In the genomic region with DNA sequence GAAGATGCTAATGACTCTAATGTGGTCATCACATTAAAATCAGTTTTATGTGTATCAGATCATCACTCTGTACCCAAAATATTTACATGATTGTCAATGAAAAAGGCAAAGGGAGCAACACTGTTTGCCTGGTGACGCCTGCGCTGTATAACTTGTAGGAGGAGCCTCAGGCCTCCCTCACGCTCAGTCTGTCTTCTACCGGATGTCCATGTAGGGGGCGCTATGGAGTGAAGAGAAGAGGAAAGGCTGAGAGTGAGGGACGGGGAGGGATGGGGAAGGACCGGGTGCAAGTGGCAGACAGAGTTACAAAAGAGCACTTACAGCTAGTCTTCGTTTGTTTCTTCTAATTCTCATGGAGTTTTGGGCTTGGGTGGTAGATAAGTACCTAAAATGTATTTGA, we compare ENCODE assay signal across 10 mouse cellular contexts. TPM values are rescaled to one million over a fixed set of nuclear protein-coding genes. Genes with fewer than 3 reads are reported as not detected.
DNase-seq lines count a peak whose midpoint lies in the region; ATAC-seq and TF ChIP-seq lines count a peak whose summit lies in the region.
"Had no signal": no experiment of that assay in that cellular context is flagged by ENCODE, and none has a peak within 500 bp of the region (broad histone marks: within the 10 kb centered on the region; RNA-seq: fewer than 3 reads in every experiment).

No protein-coding gene starts in this region.

- H3K9me3 ChIP-seq in forebrain, embryonic 11.5 days (ENCODE audit: control insufficient read depth, low read length) = no peaks in the 10 kb centered on the region
- no peaks in the 10 kb centered on the region for H3K9me3 ChIP-seq in forebrain, embryonic 16.5 days (ENCODE audit: control insufficient read depth, low read length)
- H3K9me3 ChIP-seq in lung, postnatal 0 days (ENCODE audit: low read length) = no peaks in the 10 kb centered on the region
- H3K9me3 ChIP-seq in forebrain, embryonic 13.5 days (replicated peaks) = no peaks in the 10 kb centered on the region
- H3K9me3 ChIP-seq: heart, embryonic 15.5 days; neural tube, embryonic 13.5 days had no signal

- no peak for TF ChIP-seq EP300 in lung, postnatal 0 days (IDR thresholded peaks at IDR 0.05)

- no peak overlapping the region for H3K4me3 ChIP-seq in forebrain, embryonic 11.5 days (ENCODE audit: low read depth, low read length)
- H3K4me3 ChIP-seq in forebrain, embryonic 16.5 days (replicated peaks; ENCODE audit: low read length) = no peak overlapping the region
- H3K4me3 ChIP-seq in lung, postnatal 0 days (ENCODE audit: low read depth, low read length) = no peak overlapping the region
- H3K4me3 ChIP-seq in forebrain, embryonic 13.5 days = no peak overlapping the region
- H3K4me3 ChIP-seq: heart, embryonic 15.5 days; neural tube, embryonic 13.5 days had no signal

- peak; percentile 52 for DNase-seq in forebrain, embryonic 11.5 days (ENCODE audit: low spot score)
- peak; percentile 66 for DNase-seq in A20 (ENCODE audit: low read depth, low spot score)
- DNase-seq in c-Kit-positive CD71-positive TER-119-positive erythroid progenitor cells, embryonic 14.5 days (ENCODE audit: low spot score) = peak; percentile 70
- peak; percentile 40 for DNase-seq in lung, postnatal 0 days (ENCODE audit: low spot score)
- no peak for DNase-seq in frontal cortex, postnatal 36 days (ENCODE audit: low spot score in 2 of 2)
- DNase-seq in layer of hippocampus, adult 8-10 months (ENCODE audit: low spot score in 2 of 2) = no peak

- H3K27me3 ChIP-seq in forebrain, embryonic 11.5 days (ENCODE audit: control insufficient read depth, insufficient read depth, low read length) = no peaks in the 10 kb centered on the region
- H3K27me3 ChIP-seq in forebrain, embryonic 16.5 days (replicated peaks; ENCODE audit: control insufficient read depth, insufficient read depth, low read length) = no peaks in the 10 kb centered on the region
- H3K27me3 ChIP-seq in lung, postnatal 0 days (replicated peaks; ENCODE audit: insufficient read depth, low read length) = no peaks in the 10 kb centered on the region
- no peaks in the 10 kb centered on the region for H3K27me3 ChIP-seq in forebrain, embryonic 13.5 days
- H3K27me3 ChIP-seq: heart, embryonic 15.5 days; neural tube, embryonic 13.5 days had no signal

- H3K4me2 ChIP-seq in forebrain, embryonic 11.5 days (ENCODE audit: low read depth, low read length, severe bottlenecking) = no peak overlapping the region
- H3K4me2 ChIP-seq in forebrain, embryonic 16.5 days (ENCODE audit: low read length) = no peak overlapping the region
- H3K4me2 ChIP-seq in lung, postnatal 0 days (replicated peaks; ENCODE audit: low read depth, low read length) = no peak overlapping the region
- no peak overlapping the region for H3K4me2 ChIP-seq in forebrain, embryonic 13.5 days
- H3K4me2 ChIP-seq: heart, embryonic 15.5 days; neural tube, embryonic 13.5 days had no signal

- no peak overlapping the region for H3K9ac ChIP-seq in forebrain, embryonic 11.5 days (ENCODE audit: low read length)
- no peak overlapping the region for H3K9ac ChIP-seq in forebrain, embryonic 16.5 days (replicated peaks; ENCODE audit: low read depth, low read length)
- H3K9ac ChIP-seq in lung, postnatal 0 days (replicated peaks; ENCODE audit: low read depth) = no peak overlapping the region
- no peak overlapping the region for H3K9ac ChIP-seq in forebrain, embryonic 13.5 days
- H3K9ac ChIP-seq: heart, embryonic 15.5 days; neural tube, embryonic 13.5 days had no signal

- H3K36me3 ChIP-seq in forebrain, embryonic 11.5 days (ENCODE audit: control insufficient read depth, insufficient read depth, low read length) = no peaks in the 10 kb centered on the region; the same call in 1 of the 2 replicates
- peaks cover 11% of the 10 kb centered on the region for H3K36me3 ChIP-seq in forebrain, embryonic 16.5 days (ENCODE audit: control insufficient read depth, insufficient read depth)
- peaks cover 15% of the 10 kb centered on the region for H3K36me3 ChIP-seq in lung, postnatal 0 days (ENCODE audit: insufficient read depth, low read length)
- peaks cover 23% of the 10 kb centered on the region for H3K36me3 ChIP-seq in forebrain, embryonic 13.5 days (ENCODE audit: poor library complexity, severe bottlenecking)

- H3K4me1 ChIP-seq in forebrain, embryonic 11.5 days (replicated peaks; ENCODE audit: control insufficient read depth, insufficient read depth, low read length) = no peaks in the 10 kb centered on the region
- peaks cover 3% of the 10 kb centered on the region; the same call in 1 of the 2 replicates for H3K4me1 ChIP-seq in forebrain, embryonic 16.5 days (replicated peaks; ENCODE audit: control insufficient read depth, insufficient read depth, low read length)
- H3K4me1 ChIP-seq in lung, postnatal 0 days (ENCODE audit: insufficient read depth, low read depth, low read length) = 0 out of 2 replicates have a peak, but pooled peaks cover 4% of the 10 kb centered on the region
- peaks cover 3% of the 10 kb centered on the region for H3K4me1 ChIP-seq in forebrain, embryonic 13.5 days

- no peak for ATAC-seq in forebrain, embryonic 11.5 days (replicated peaks; ENCODE audit: low FRiP score)
- ATAC-seq in forebrain, embryonic 16.5 days = no peak
- ATAC-seq in lung, postnatal 0 days = peak; percentile 32; the same call in 1 of the 2 replicates
- ATAC-seq in forebrain, embryonic 13.5 days = no peak

- TF ChIP-seq CTCF in lung, postnatal 0 days (IDR thresholded peaks at IDR 0.05) = peak; percentile 63

- 58% methylated on average over 8 of the region's 8 CpGs for WGBS in forebrain, embryonic 11.5 days
- 63% methylated on average over 8 of the region's 8 CpGs for WGBS in forebrain, embryonic 16.5 days
- 52% methylated on average over 8 of the region's 8 CpGs for WGBS in lung, postnatal 0 days
- WGBS in forebrain, embryonic 13.5 days = 59% methylated on average over 8 of the region's 8 CpGs

- H3K27ac ChIP-seq in forebrain, embryonic 11.5 days (ENCODE audit: low read depth, low read length) = no peak overlapping the region
- H3K27ac ChIP-seq in forebrain, embryonic 16.5 days (ENCODE audit: low read length) = no peak overlapping the region
- no peak overlapping the region for H3K27ac ChIP-seq in lung, postnatal 0 days (ENCODE audit: low read length)
- H3K27ac ChIP-seq in forebrain, embryonic 13.5 days = no peak overlapping the region
- H3K27ac ChIP-seq: heart, embryonic 15.5 days; neural tube, embryonic 13.5 days had no signal

RNA-seq across cellular contexts. Expression of a gene that starts 6.8 kb away (rescaled TPM):
- 61.3 and 65.2 TPM in 2 replicates for polyA plus RNA-seq in forebrain, embryonic 11.5 days (2014; fragmentation: Nextera tagmentation; extraction: Ambion mirVana)
- polyA plus RNA-seq in forebrain, embryonic 16.5 days (2015; fragmentation: Nextera tagmentation; extraction: Ambion mirVana) = 55.9 and 57.8 TPM in 2 replicates
- polyA plus RNA-seq in lung, postnatal 0 days (2015; fragmentation: Nextera tagmentation; extraction: Ambion mirVana) = 58.8 and 66.0 TPM in 2 replicates
- 10 to 100 TPM; 64.8 to 79.1 (median 69.7) TPM for total RNA-seq in layer of hippocampus, adult 8-10 months (2022)
- polyA plus RNA-seq in forebrain, embryonic 13.5 days (2015; fragmentation: Nextera tagmentation; extraction: Ambion mirVana) = 50.9 and 53.3 TPM in 2 replicates

RNA-seq across cellular contexts. Expression of a gene that starts 24.5 kb away (rescaled TPM):
- not detected in 2 replicates for polyA plus RNA-seq in forebrain, embryonic 11.5 days (2014; fragmentation: Nextera tagmentation; extraction: Ambion mirVana)
- polyA plus RNA-seq in forebrain, embryonic 16.5 days (2015; fragmentation: Nextera tagmentation; extraction: Ambion mirVana) = not detected in 2 replicates
- not detected in 2 replicates for polyA plus RNA-seq in lung, postnatal 0 days (2015; fragmentation: Nextera tagmentation; extraction: Ambion mirVana)
- total RNA-seq in layer of hippocampus, adult 8-10 months (2022) = under 1 TPM in 1 of 4 experiments, not detected in 3; 0.80 TPM
- polyA plus RNA-seq in forebrain, embryonic 13.5 days (2015; fragmentation: Nextera tagmentation; extraction: Ambion mirVana) = not detected in 2 replicates
- polyA plus RNA-seq: neural tube, embryonic 13.5 days had no signal

RNA-seq across cellular contexts. Expression of a gene that starts 31.2 kb away (rescaled TPM):
- polyA plus RNA-seq in forebrain, embryonic 11.5 days (2014; fragmentation: Nextera tagmentation; extraction: Ambion mirVana) = 0.95 and 0.96 TPM in 2 replicates
- 1.7 and 1.8 TPM in 2 replicates for polyA plus RNA-seq in forebrain, embryonic 16.5 days (2015; fragmentation: Nextera tagmentation; extraction: Ambion mirVana)
- polyA plus RNA-seq in lung, postnatal 0 days (2015; fragmentation: Nextera tagmentation; extraction: Ambion mirVana) = 15.9 and 17.8 TPM in 2 replicates
- total RNA-seq in layer of hippocampus, adult 8-10 months (2022) = 10 to 100 TPM; 51.2 to 60.3 (median 54.6) TPM
- 0.77 and 1.1 TPM in 2 replicates for polyA plus RNA-seq in forebrain, embryonic 13.5 days (2015; fragmentation: Nextera tagmentation; extraction: Ambion mirVana)

Comparison
In these comparisons a context has a peak if more than half of its experiments do, and no peak if none do; other contexts are left out.
1. DNase-seq: peak in forebrain, embryonic 11.5 days (single experiment), A20 (single experiment), c-Kit-positive CD71-positive TER-119-positive erythroid progenitor cells, embryonic 14.5 days (single experiment) and lung, postnatal 0 days (single experiment); none in frontal cortex, postnatal 36 days (0 of 2) and layer of hippocampus, adult 8-10 months (0 of 2).